Mouse (Mus musculus) ES-Bruce4 (cell line): ENCODE results near the gene Kif6.

Source experiments
- CTCF ChIP-seq: IDR thresholded peaks from one replicate; pipeline ENCODE4 v1.8.1; 2011; ENCODE audit warnings: low read depth, low read length
- EP300 ChIP-seq: IDR thresholded peaks from 2 replicates; pipeline ENCODE4 v1.6.1; 2011; ENCODE audit warnings: low read depth, low read length; ENCODE audit not compliant: insufficient read depth
- POLR2A ChIP-seq: IDR thresholded peaks from one replicate; pipeline ENCODE4 v1.8.1; 2011; ENCODE audit warnings: low read length; ENCODE audit not compliant: insufficient read depth

- TF ChIP-seq CTCF (no peak), POLR2A (no peak), EP300 (no peak)
These were observed 37.9 kb downstream of the Kif6 start for GRCm38 (mm10) chr17:49652800-49653199.
